Mouse (Mus musculus): Measurements from ENCODE around the gene Rnf150. TPM values are rescaled to one million over a fixed set of nuclear protein-coding genes. Genes with fewer than 3 reads are reported as not detected.

The Rnf150 gene
- 100 to 1,000 TPM in 10 of 26 experiments, 10 to 100 TPM in 15, 1 to 10 TPM in 1; 3.3 to 256 (median 56.5) TPM for total RNA-seq (2018; cell fraction: chromatin; rRNA removed)
- 10 to 100 TPM in 22 of 26 experiments, 1 to 10 TPM in 4; 8.3 to 72.7 (median 27.6) TPM for total RNA-seq (2018; cell fraction: cytosol; rRNA removed)
- 100 to 1,000 TPM in 8 of 26 experiments, 10 to 100 TPM in 16, 1 to 10 TPM in 2; 9.0 to 221 (median 42.9) TPM for total RNA-seq (2018; cell fraction: nucleus; rRNA removed)
- polyA plus RNA-seq (2018), result 23.6 to 35.2 TPM (median 25.7 TPM) in 3 replicates

- WGBS (ENCODE audit: missing documents), result 4% methylated on average over 34 of the region's 39 CpGs
- Histone ChIP-seq H3K4me3 (ENCODE audit: inconsistent target) (peak within 1 kb of the TSS; percentile 82), H3K27ac (peak within 1 kb of the TSS; percentile 65)
Observed at GRCm38 (mm10) chr8:82863041-82863744, at the start of gene Rnf150. Rnf150 (plus strand) TSS chr8:82863356.

GRCm38 (mm10) chr8:82826135-82827046, 36.8 kb upstream of the Rnf150 start:
- no peaks in the 10 kb centered on the region for H3K79me2 ChIP-seq (ENCODE audit: inconsistent target)
- H3K4me3 ChIP-seq (ENCODE audit: inconsistent target), result no peak overlapping the region
- H3K36me3 ChIP-seq (ENCODE audit: inconsistent target), result no peaks in the 10 kb centered on the region
- H3K27ac ChIP-seq, result no peak overlapping the region
- 86% methylated on average over 11 of the region's 11 CpGs for WGBS (ENCODE audit: missing documents)

More at GRCm38 (mm10) chr8:82863041-82863744, at the start of gene Rnf150:
- no peaks in the 10 kb centered on the region for H3K36me3 ChIP-seq (ENCODE audit: inconsistent target)
- H3K79me2 ChIP-seq (ENCODE audit: inconsistent target), result peaks cover 39% of the 10 kb centered on the region

- Histone ChIP-seq H3K4me3 (ENCODE audit: inconsistent target) (no peak overlapping the region), H3K36me3 (ENCODE audit: inconsistent target) (no peaks in the 10 kb centered on the region), H3K27ac (no peak overlapping the region), H3K79me2 (ENCODE audit: inconsistent target) (no peaks in the 10 kb centered on the region)
- 88% methylated on average over 3 of the region's 3 CpGs for WGBS (ENCODE audit: missing documents)
Observed at GRCm38 (mm10) chr8:82840415-82840814, 22.7 kb upstream of the Rnf150 start.

GRCm38 (mm10) chr8:82840963-82841362, 22.2 kb upstream of the Rnf150 start:
- 38% methylated on average over 1 of the region's 1 CpGs for WGBS (ENCODE audit: missing documents)
- H3K4me3 ChIP-seq (ENCODE audit: inconsistent target), result no peak overlapping the region
- H3K36me3 ChIP-seq (ENCODE audit: inconsistent target), result no peaks in the 10 kb centered on the region
- no peak overlapping the region for H3K27ac ChIP-seq
- no peaks in the 10 kb centered on the region for H3K79me2 ChIP-seq (ENCODE audit: inconsistent target)

GRCm38 (mm10) chr8:82841520-82842142, 21.5 kb upstream of the Rnf150 start:
- WGBS (ENCODE audit: missing documents), result 63% methylated on average over 6 of the region's 6 CpGs
- Histone ChIP-seq H3K36me3 (ENCODE audit: inconsistent target) (no peaks in the 10 kb centered on the region), H3K27ac (no peak overlapping the region), H3K4me3 (ENCODE audit: inconsistent target) (no peak overlapping the region), H3K79me2 (ENCODE audit: inconsistent target) (no peaks in the 10 kb centered on the region)

GRCm38 (mm10) chr8:82843697-82844096, 19.5 kb upstream of the Rnf150 start:
- Histone ChIP-seq H3K27ac (no peak overlapping the region), H3K36me3 (ENCODE audit: inconsistent target) (no peaks in the 10 kb centered on the region), H3K79me2 (ENCODE audit: inconsistent target) (no peaks in the 10 kb centered on the region), H3K4me3 (ENCODE audit: inconsistent target) (no peak overlapping the region)
- 0% methylated on average over 1 of the region's 1 CpGs for WGBS (ENCODE audit: missing documents)

GRCm38 (mm10) chr8:82844413-82844812, 18.7 kb upstream of the Rnf150 start:
- no peaks in the 10 kb centered on the region for H3K36me3 ChIP-seq (ENCODE audit: inconsistent target)
- WGBS (ENCODE audit: missing documents), result 71% methylated on average over 1 of the region's 1 CpGs
- no peak overlapping the region for H3K27ac ChIP-seq
- no peaks in the 10 kb centered on the region for H3K79me2 ChIP-seq (ENCODE audit: inconsistent target)
- H3K4me3 ChIP-seq (ENCODE audit: inconsistent target), result no peak overlapping the region

GRCm38 (mm10) chr8:82846098-82846497, 17.1 kb upstream of the Rnf150 start:
- no peak overlapping the region for H3K4me3 ChIP-seq (ENCODE audit: inconsistent target)
- whole genome bisulfite sequencing (ENCODE audit: missing documents), result 16% methylated on average over 2 of the region's 2 CpGs
- no peaks in the 10 kb centered on the region for H3K79me2 ChIP-seq (ENCODE audit: inconsistent target)
- H3K27ac ChIP-seq, result no peak overlapping the region
- H3K36me3 ChIP-seq (ENCODE audit: inconsistent target), result no peaks in the 10 kb centered on the region

GRCm38 (mm10) chr8:82846730-82847129, 16.4 kb upstream of the Rnf150 start:
- 76% methylated on average over 4 of the region's 4 CpGs for WGBS (ENCODE audit: missing documents)
- no peaks in the 10 kb centered on the region for H3K79me2 ChIP-seq (ENCODE audit: inconsistent target)
- H3K27ac ChIP-seq, result no peak overlapping the region

GRCm38 (mm10) chr8:82858541-82859342, 4.4 kb upstream of the Rnf150 start:
- Histone ChIP-seq H3K27ac (no peak overlapping the region), H3K4me3 (ENCODE audit: inconsistent target) (no peak overlapping the region), H3K79me2 (ENCODE audit: inconsistent target) (no peaks in the 10 kb centered on the region), H3K36me3 (ENCODE audit: inconsistent target) (no peaks in the 10 kb centered on the region)
- WGBS (ENCODE audit: missing documents), result 81% methylated on average over 9 of the region's 9 CpGs

More at GRCm38 (mm10) chr8:82846730-82847129, 16.4 kb upstream of the Rnf150 start:
- H3K36me3 ChIP-seq (ENCODE audit: inconsistent target), result no peaks in the 10 kb centered on the region
- H3K4me3 ChIP-seq (ENCODE audit: inconsistent target), result no peak overlapping the region

GRCm38 (mm10) chr8:82859343-82859620, 3.9 kb upstream of the Rnf150 start:
- Histone ChIP-seq H3K27ac (no peak overlapping the region), H3K4me3 (ENCODE audit: inconsistent target) (no peak overlapping the region), H3K79me2 (ENCODE audit: inconsistent target) (peaks cover 2% of the 10 kb centered on the region), H3K36me3 (ENCODE audit: inconsistent target) (no peaks in the 10 kb centered on the region)
- WGBS (ENCODE audit: missing documents), result 71% methylated on average over 2 of the region's 2 CpGs

- peak overlapping the region; percentile 46 for H3K27ac ChIP-seq
- 1% methylated on average over 76 of the region's 80 CpGs for WGBS (ENCODE audit: missing documents)
Observed at GRCm38 (mm10) chr8:82863745-82864520, 777 bp downstream of the Rnf150 start.

GRCm38 (mm10) chr8:82864521-82864818, 1.3 kb downstream of the Rnf150 start:
- peak overlapping the region; percentile 82 for H3K4me3 ChIP-seq (ENCODE audit: inconsistent target)
- peaks cover 52% of the 10 kb centered on the region for H3K79me2 ChIP-seq (ENCODE audit: inconsistent target)
- H3K36me3 ChIP-seq (ENCODE audit: inconsistent target), result no peaks in the 10 kb centered on the region
- 3% methylated on average over 10 of the region's 10 CpGs for WGBS (ENCODE audit: missing documents)
- H3K27ac ChIP-seq, result peak overlapping the region; percentile 46

More at GRCm38 (mm10) chr8:82863745-82864520, 777 bp downstream of the Rnf150 start:
- peaks cover 46% of the 10 kb centered on the region for H3K79me2 ChIP-seq (ENCODE audit: inconsistent target)
- no peaks in the 10 kb centered on the region for H3K36me3 ChIP-seq (ENCODE audit: inconsistent target)
- H3K4me3 ChIP-seq (ENCODE audit: inconsistent target), result peak overlapping the region; percentile 82

Measured in macrophage (primary cell).